Mouse (Mus musculus) small intestine, adult 2 months (tissue): ENCODE results near the gene Tspan31.

Source experiments
- CTCF ChIP-seq: fragments of 200-500 bp; IDR thresholded peaks from 2 replicates; pipeline ENCODE4 v1.5.1; 2012; ENCODE audit warnings: low read depth, mild to moderate bottlenecking, control low read depth, inconsistent platforms, low read length, moderate library complexity, mixed read lengths; ENCODE audit not compliant: insufficient replicate concordance, insufficient read length; ENCODE audit errors: extremely low read depth
- POLR2A ChIP-seq: fragments of 200-500 bp; IDR thresholded peaks from 2 replicates; pipeline ENCODE4 v1.6.1; 2012; ENCODE audit warnings: low read depth, mild to moderate bottlenecking, control low read depth, inconsistent platforms, low read length, moderate library complexity

GRCm38 (mm10) chr10:127048608-127049394, 21.3 kb downstream of the Tspan31 start:
- TF ChIP-seq CTCF, result no peak
- TF ChIP-seq POLR2A, result no peak
